Mouse (Mus musculus): Measurements from ENCODE around the gene Pogz.

- TF ChIP-seq POLR2A (IDR thresholded peaks at IDR 0.05; ENCODE audit: control insufficient read depth, extremely low read depth, insufficient read depth, low read length, poor library complexity) (no peak), CTCF (IDR thresholded peaks at IDR 0.05; ENCODE audit: borderline replicate concordance, control insufficient read depth, extremely low read depth, insufficient read depth, low read length, poor library complexity) (no peak)
Observed at GRCm38 (mm10) chr3:94795596-94796140, 41.7 kb upstream of the Pogz start.
